Mouse (Mus musculus): ENCODE results near the gene Mrpl2. TPM values are rescaled to one million over a fixed set of nuclear protein-coding genes. Genes with fewer than 3 reads are reported as not detected.

Mrpl2 gene
- 94.8 and 95.2 TPM in 2 replicates for polyA plus RNA-seq (2014; fragmentation: Nextera tagmentation; extraction: Ambion mirVana)

GRCm38 (mm10) chr17:46645561-46646321 is at the start of gene Mrpl2, which contains the start of gene Klc4:
TSS of gene Mrpl2 (plus strand) at chr17:46646229.
TSS of gene Klc4 (minus strand) at chr17:46646022.
- H3K9ac ChIP-seq (ENCODE audit: low read depth, low read length): peak within 1 kb of the TSS; percentile 57
- under 1% methylated on average over 53 of the region's 53 CpGs for WGBS
- no peaks in the 10 kb centered on the region for H3K9me3 ChIP-seq (ENCODE audit: control insufficient read depth, low read length)
- peak within 1 kb of the TSS; percentile 42; the same call in 1 of the 2 replicates for H3K27ac ChIP-seq (ENCODE audit: low read depth, low read length)
- 0 out of 2 replicates have a peak, but pooled peaks cover 2% of the 10 kb centered on the region for H3K4me1 ChIP-seq (replicated peaks; ENCODE audit: control insufficient read depth, insufficient read depth, low read length)
- 0 out of 2 replicates have a peak, but pooled peaks cover 3% of the 10 kb centered on the region for H3K36me3 ChIP-seq (ENCODE audit: control insufficient read depth, insufficient read depth, low read length)
- no peaks in the 10 kb centered on the region for H3K27me3 ChIP-seq (ENCODE audit: control insufficient read depth, insufficient read depth, low read length)
- peak within 1 kb of the TSS; percentile 80 for H3K4me2 ChIP-seq (replicated peaks; ENCODE audit: low read depth, low read length)
- peak; percentile 69 for ATAC-seq (ENCODE audit: low FRiP score)
- peak within 1 kb of the TSS; percentile 59 for H3K4me3 ChIP-seq (ENCODE audit: low read depth, low read length)
- peak; percentile 100 for DNase-seq (ENCODE audit: low spot score)

DNA sequence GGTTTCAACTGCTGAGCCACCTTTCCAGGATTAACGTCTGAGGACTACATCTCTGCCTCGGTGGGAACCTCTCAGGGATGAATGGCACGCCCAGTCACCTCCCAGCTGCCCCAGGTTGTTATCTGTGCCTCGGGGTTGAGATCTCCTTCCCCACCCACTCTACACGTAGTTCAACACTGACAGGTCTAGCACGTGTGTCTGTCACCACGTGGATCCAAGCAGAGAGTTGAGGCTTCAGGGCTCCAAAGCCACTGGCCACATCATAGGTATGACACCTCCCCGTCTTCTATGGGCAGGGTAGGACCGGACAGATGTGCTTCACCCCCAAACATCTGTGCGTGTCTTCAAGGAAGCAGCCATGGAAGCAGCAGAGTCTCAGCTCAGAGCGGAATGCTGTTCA is 48.1 kb upstream of the Mrpl2 start:
- H3K4me2 ChIP-seq (replicated peaks; ENCODE audit: low read depth, low read length): no peak overlapping the region

GRCm38 (mm10) chr17:46598963-46599362 is 47.1 kb upstream of the Mrpl2 start:
- Histone ChIP-seq H3K27ac (ENCODE audit: low read depth, low read length) (no peak overlapping the region), H3K4me1 (replicated peaks; ENCODE audit: control insufficient read depth, insufficient read depth, low read length) (no peaks in the 10 kb centered on the region; the same call in 1 of the 2 replicates), H3K36me3 (ENCODE audit: control insufficient read depth, insufficient read depth, low read length) (no peaks in the 10 kb centered on the region), H3K4me3 (ENCODE audit: low read depth, low read length) (no peak overlapping the region), H3K9me3 (ENCODE audit: control insufficient read depth, low read length) (no peaks in the 10 kb centered on the region), H3K27me3 (ENCODE audit: control insufficient read depth, insufficient read depth, low read length) (no peaks in the 10 kb centered on the region), H3K9ac (ENCODE audit: low read depth, low read length) (no peak overlapping the region), H3K4me2 (replicated peaks; ENCODE audit: low read depth, low read length) (no peak overlapping the region)
- no peak for ATAC-seq (ENCODE audit: low FRiP score)
- WGBS: 94% methylated on average over 4 of the region's 4 CpGs
- no peak for DNase-seq (ENCODE audit: low spot score)

More for the DNA sequence above, 48.1 kb upstream of the Mrpl2 start:
- no peaks in the 10 kb centered on the region; the same call in 1 of the 2 replicates for H3K4me1 ChIP-seq (replicated peaks; ENCODE audit: control insufficient read depth, insufficient read depth, low read length)
- no peak overlapping the region for H3K9ac ChIP-seq (ENCODE audit: low read depth, low read length)
- H3K4me3 ChIP-seq (ENCODE audit: low read depth, low read length): no peak overlapping the region
- no peaks in the 10 kb centered on the region for H3K36me3 ChIP-seq (ENCODE audit: control insufficient read depth, insufficient read depth, low read length)
- ATAC-seq (ENCODE audit: low FRiP score) (no peak), DNase-seq (ENCODE audit: low spot score) (no peak)
- H3K9me3 ChIP-seq (ENCODE audit: control insufficient read depth, low read length): no peaks in the 10 kb centered on the region
- WGBS: 95% methylated on average over 11 of the region's 11 CpGs
- H3K27me3 ChIP-seq (ENCODE audit: control insufficient read depth, insufficient read depth, low read length): no peaks in the 10 kb centered on the region
- H3K27ac ChIP-seq (ENCODE audit: low read depth, low read length): no peak overlapping the region

GRCm38 (mm10) chr17:46600569-46600968 is 45.5 kb upstream of the Mrpl2 start:
- ATAC-seq (ENCODE audit: low FRiP score) (no peak), DNase-seq (ENCODE audit: low spot score) (no peak)
- Histone ChIP-seq H3K27me3 (ENCODE audit: control insufficient read depth, insufficient read depth, low read length) (no peaks in the 10 kb centered on the region), H3K36me3 (ENCODE audit: control insufficient read depth, insufficient read depth, low read length) (no peaks in the 10 kb centered on the region), H3K27ac (ENCODE audit: low read depth, low read length) (no peak overlapping the region), H3K4me3 (ENCODE audit: low read depth, low read length) (no peak overlapping the region), H3K9me3 (ENCODE audit: control insufficient read depth, low read length) (no peaks in the 10 kb centered on the region), H3K9ac (ENCODE audit: low read depth, low read length) (no peak overlapping the region), H3K4me2 (replicated peaks; ENCODE audit: low read depth, low read length) (no peak overlapping the region), H3K4me1 (replicated peaks; ENCODE audit: control insufficient read depth, insufficient read depth, low read length) (peaks cover 5% of the 10 kb centered on the region)
- WGBS: 88% methylated on average over 2 of the region's 2 CpGs

- DNase-seq (ENCODE audit: low spot score) (no peak), ATAC-seq (ENCODE audit: low FRiP score) (no peak)
- Histone ChIP-seq H3K4me1 (replicated peaks; ENCODE audit: control insufficient read depth, insufficient read depth, low read length) (peaks cover 8% of the 10 kb centered on the region), H3K9ac (ENCODE audit: low read depth, low read length) (no peak overlapping the region), H3K4me2 (replicated peaks; ENCODE audit: low read depth, low read length) (no peak overlapping the region), H3K4me3 (ENCODE audit: low read depth, low read length) (no peak overlapping the region), H3K36me3 (ENCODE audit: control insufficient read depth, insufficient read depth, low read length) (no peaks in the 10 kb centered on the region), H3K9me3 (ENCODE audit: control insufficient read depth, low read length) (no peaks in the 10 kb centered on the region), H3K27me3 (ENCODE audit: control insufficient read depth, insufficient read depth, low read length) (no peaks in the 10 kb centered on the region), H3K27ac (ENCODE audit: low read depth, low read length) (no peak overlapping the region)
- WGBS: 85% methylated on average over 9 of the region's 9 CpGs
Measured at GRCm38 (mm10) chr17:46602212-46602611, 43.8 kb upstream of the Mrpl2 start.

- Histone ChIP-seq H3K36me3 (ENCODE audit: control insufficient read depth, insufficient read depth, low read length) (no peaks in the 10 kb centered on the region), H3K4me2 (replicated peaks; ENCODE audit: low read depth, low read length) (no peak overlapping the region), H3K9me3 (ENCODE audit: control insufficient read depth, low read length) (no peaks in the 10 kb centered on the region), H3K27ac (ENCODE audit: low read depth, low read length) (no peak overlapping the region), H3K9ac (ENCODE audit: low read depth, low read length) (no peak overlapping the region), H3K27me3 (ENCODE audit: control insufficient read depth, insufficient read depth, low read length) (no peaks in the 10 kb centered on the region), H3K4me1 (replicated peaks; ENCODE audit: control insufficient read depth, insufficient read depth, low read length) (peaks cover 8% of the 10 kb centered on the region), H3K4me3 (ENCODE audit: low read depth, low read length) (no peak overlapping the region)
- 97% methylated on average over 4 of the region's 4 CpGs for WGBS
- ATAC-seq (ENCODE audit: low FRiP score) (no peak), DNase-seq (ENCODE audit: low spot score) (no peak)
Measured at GRCm38 (mm10) chr17:46603229-46603628, 42.8 kb upstream of the Mrpl2 start.

GRCm38 (mm10) chr17:46605126-46605525 is 40.9 kb upstream of the Mrpl2 start:
- Histone ChIP-seq H3K9ac (ENCODE audit: low read depth, low read length) (no peak overlapping the region), H3K36me3 (ENCODE audit: control insufficient read depth, insufficient read depth, low read length) (no peaks in the 10 kb centered on the region), H3K4me2 (replicated peaks; ENCODE audit: low read depth, low read length) (no peak overlapping the region), H3K4me1 (replicated peaks; ENCODE audit: control insufficient read depth, insufficient read depth, low read length) (peaks cover 11% of the 10 kb centered on the region), H3K27ac (ENCODE audit: low read depth, low read length) (peak overlapping the region; percentile 61; the same call in 1 of the 2 replicates), H3K27me3 (ENCODE audit: control insufficient read depth, insufficient read depth, low read length) (no peaks in the 10 kb centered on the region), H3K4me3 (ENCODE audit: low read depth, low read length) (no peak overlapping the region), H3K9me3 (ENCODE audit: control insufficient read depth, low read length) (no peaks in the 10 kb centered on the region)
- ATAC-seq (ENCODE audit: low FRiP score) (no peak), DNase-seq (ENCODE audit: low spot score) (no peak)
- whole genome bisulfite sequencing: 49% methylated on average over 5 of the region's 5 CpGs

GRCm38 (mm10) chr17:46605987-46606386 is 40.0 kb upstream of the Mrpl2 start:
- ATAC-seq (ENCODE audit: low FRiP score): no peak
- no peak overlapping the region for H3K27ac ChIP-seq (ENCODE audit: low read depth, low read length)
- 82% methylated on average over 12 of the region's 12 CpGs for WGBS

More at GRCm38 (mm10) chr17:46605987-46606386, 40.0 kb upstream of the Mrpl2 start:
- H3K9me3 ChIP-seq (ENCODE audit: control insufficient read depth, low read length): no peaks in the 10 kb centered on the region
- H3K4me3 ChIP-seq (ENCODE audit: low read depth, low read length): no peak overlapping the region
- H3K36me3 ChIP-seq (ENCODE audit: control insufficient read depth, insufficient read depth, low read length): no peaks in the 10 kb centered on the region
- H3K4me1 ChIP-seq (replicated peaks; ENCODE audit: control insufficient read depth, insufficient read depth, low read length): peaks cover 11% of the 10 kb centered on the region
- H3K9ac ChIP-seq (ENCODE audit: low read depth, low read length): no peak overlapping the region
- no peak overlapping the region for H3K4me2 ChIP-seq (replicated peaks; ENCODE audit: low read depth, low read length)
- DNase-seq (ENCODE audit: low spot score): no peak
- no peaks in the 10 kb centered on the region for H3K27me3 ChIP-seq (ENCODE audit: control insufficient read depth, insufficient read depth, low read length)

All from hindbrain, embryonic 11.5 days (tissue).